8 mouse cellular contexts compared by ENCODE assay signal in genomic region chr13:41634401-41634818, GRCm38 (mm10). TPM values are rescaled to one million over a fixed set of nuclear protein-coding genes. Genes with fewer than 3 reads are reported as not detected.
DNase-seq lines count a peak whose midpoint lies in the region; ATAC-seq and TF ChIP-seq lines count a peak whose summit lies in the region.

No protein-coding gene starts in this region.

- H3K27me3 ChIP-seq in testis, adult 2 months (ENCODE audit: control insufficient read depth, insufficient read depth, low read length), result no peaks in the 10 kb centered on the region
- no peaks in the 10 kb centered on the region for H3K27me3 ChIP-seq in intestine, postnatal 0 days (replicated peaks; ENCODE audit: control insufficient read depth, insufficient read depth, low read length)
- no peaks in the 10 kb centered on the region for H3K27me3 ChIP-seq in midbrain, embryonic 16.5 days (ENCODE audit: control insufficient read depth, insufficient read depth, low read depth, low read length)

- H3K4me1 ChIP-seq in testis, adult 2 months (ENCODE audit: control insufficient read depth, insufficient read depth, low read length), result no peaks in the 10 kb centered on the region
- no peaks in the 10 kb centered on the region for H3K4me1 ChIP-seq in intestine, postnatal 0 days (replicated peaks; ENCODE audit: control insufficient read depth, insufficient read depth, low read length)
- no peaks in the 10 kb centered on the region for H3K4me1 ChIP-seq in midbrain, embryonic 16.5 days (ENCODE audit: control insufficient read depth, insufficient read depth, low read length)

- H3K36me3 ChIP-seq in testis, adult 2 months (ENCODE audit: control insufficient read depth, insufficient read depth, low read length), result no peaks in the 10 kb centered on the region
- peaks cover 11% of the 10 kb centered on the region for H3K36me3 ChIP-seq in intestine, postnatal 0 days (ENCODE audit: control insufficient read depth, insufficient read depth)
- no peaks in the 10 kb centered on the region; the same call in 1 of the 2 replicates for H3K36me3 ChIP-seq in midbrain, embryonic 16.5 days (ENCODE audit: control insufficient read depth, insufficient read depth, low read length)

- 24% methylated on average over 13 of the region's 13 CpGs for WGBS in intestine, postnatal 0 days
- WGBS in midbrain, embryonic 16.5 days, result 28% methylated on average over 13 of the region's 13 CpGs

- no peak for TF ChIP-seq POLR2A in testis, adult 2 months (IDR thresholded peaks at IDR 0.05; ENCODE audit: control insufficient read depth, low read depth, low read length)

- H3K9me3 ChIP-seq in intestine, postnatal 0 days (ENCODE audit: control insufficient read depth), result no peaks in the 10 kb centered on the region
- no peaks in the 10 kb centered on the region for H3K9me3 ChIP-seq in midbrain, embryonic 16.5 days (replicated peaks; ENCODE audit: control insufficient read depth, low read length, poor library complexity, severe bottlenecking)

- H3K4me3 ChIP-seq in testis, adult 2 months (ENCODE audit: control insufficient read depth, low read depth, low read length), result no peak overlapping the region
- no peak overlapping the region for H3K4me3 ChIP-seq in gastrocnemius, adult 2 months
- no peak overlapping the region for H3K4me3 ChIP-seq in intestine, postnatal 0 days (ENCODE audit: low read depth, low read length)
- no peak overlapping the region for H3K4me3 ChIP-seq in midbrain, embryonic 16.5 days (ENCODE audit: low read depth, low read length)

- H3K27ac ChIP-seq in testis, adult 2 months (ENCODE audit: control insufficient read depth, insufficient read depth, low read depth, low read length), result no peak overlapping the region
- no peak overlapping the region for H3K27ac ChIP-seq in gastrocnemius, adult 2 months
- no peak overlapping the region for H3K27ac ChIP-seq in intestine, postnatal 0 days (ENCODE audit: low read depth, low read length)
- H3K27ac ChIP-seq in midbrain, embryonic 16.5 days (ENCODE audit: low read length), result no peak overlapping the region

- no peak overlapping the region for H3K4me2 ChIP-seq in intestine, postnatal 0 days (replicated peaks; ENCODE audit: low read depth)
- no peak overlapping the region for H3K4me2 ChIP-seq in midbrain, embryonic 16.5 days (ENCODE audit: low read length)

- intact Hi-C loops in gastrocnemius, adult 2 months (cut with DNase I), result loop anchor here (1.0 to 5.0 kb wide), 3 partner anchors 62 to 352 kb away; no protein-coding TSS in a partner anchor
- intact Hi-C loops in left cerebral cortex, postnatal 36 days (cut with DNase I), result loop anchor here (2.0 kb wide), 1 partner anchor 52 kb away; no protein-coding TSS in a partner anchor

- peak; percentile 49; the same call in 1 of the 2 replicates for ATAC-seq in intestine, postnatal 0 days
- peak; percentile 65 for ATAC-seq in midbrain, embryonic 16.5 days

- no peak for DNase-seq in testis, postnatal 14 days (ENCODE audit: low spot score)
- DNase-seq in cerebellum, postnatal 36 days, result peak; percentile 78 to 83
- DNase-seq in gastrocnemius, adult 2 months, result peak; percentile 80
- peak; percentile 70 to 78 for DNase-seq in left cerebral cortex, postnatal 36 days (ENCODE audit: low spot score in 2 of 2)
- DNase-seq in spleen, postnatal 10 days (ENCODE audit: low spot score in 2 of 2), result peak; percentile 60 to 80

- TF ChIP-seq CTCF in testis, adult 2 months (IDR thresholded peaks at IDR 0.05; ENCODE audit: control insufficient read depth, insufficient read depth, insufficient replicate concordance, low read depth, low read length), result peak; percentile 81; the same call in 1 of the 2 replicates
- peak; percentile 99; the same call in 1 of the 2 replicates for TF ChIP-seq CTCF in gastrocnemius, adult 2 months (IDR thresholded peaks at IDR 0.05)
- peak; percentile 98 for TF ChIP-seq CTCF in intestine, postnatal 0 days (IDR thresholded peaks at IDR 0.05; ENCODE audit: low read depth)

- H3K9ac ChIP-seq in intestine, postnatal 0 days (ENCODE audit: low read depth, low read length), result no peak overlapping the region
- no peak overlapping the region for H3K9ac ChIP-seq in midbrain, embryonic 16.5 days (ENCODE audit: low read depth, low read length)

RNA-seq across cellular contexts. Expression of gene Tmem170b, which starts 28.7 kb away (rescaled TPM):
- polyA plus RNA-seq in testis, adult 2 months (2012; rRNA removed), result 1.4 and 1.6 TPM in 2 replicates
- 10 to 100 TPM; 24.8 to 29.0 TPM for total RNA-seq in gastrocnemius, adult 2 months (2021)
- 7.7 and 8.9 TPM in 2 replicates for polyA plus RNA-seq in intestine, postnatal 0 days (2015; fragmentation: Nextera tagmentation; extraction: Ambion mirVana)
- total RNA-seq in left cerebral cortex, postnatal 36 days (2021), result 10 to 100 TPM; 84.3 to 86.1 TPM
- 52.2 and 56.4 TPM in 2 replicates for polyA plus RNA-seq in midbrain, embryonic 16.5 days (2015; fragmentation: Nextera tagmentation; extraction: Ambion mirVana)
